Mouse (Mus musculus) kidney, embryonic 16.5 days (tissue): ENCODE results near the gene Nell2. TPM values are rescaled to one million over a fixed set of nuclear protein-coding genes. Genes with fewer than 3 reads are reported as not detected.

ENCODE experiments used
- ATAC-seq: fragments of 200-750 bp; cut with Nextera tagmentation; 2 replicates; pipeline ENCODE4 v1.8.0; 2017; ENCODE audit warnings: moderate TSS enrichment; ENCODE audit not compliant: low FRiP score, low TSS enrichment
- H3K27ac ChIP-seq: fragments of 300-500 bp; sonication (generic); 2 replicates; pipeline ENCODE4 v1.5.1; 2014; ENCODE audit warnings: low read length
- H3K27me3 ChIP-seq: fragments of 300-500 bp; sonication (generic); 2 replicates; pipeline ENCODE4 v1.6.1; 2014; ENCODE audit warnings: low read length, control low read depth, mixed read lengths; ENCODE audit not compliant: insufficient read depth
- H3K36me3 ChIP-seq: fragments of 300-500 bp; sonication (generic); 2 replicates; pipeline ENCODE4 v1.6.1; 2014; ENCODE audit warnings: low read length, control low read depth, mixed read lengths; ENCODE audit not compliant: insufficient read depth
- H3K4me1 ChIP-seq: fragments of 300-500 bp; sonication (generic); 2 replicates; pipeline ENCODE4 v1.6.1; 2014; ENCODE audit warnings: low read length, control low read depth, mixed read lengths; ENCODE audit not compliant: insufficient read depth
- H3K4me2 ChIP-seq: fragments of 300-500 bp; sonication (generic); replicated peaks from 2 replicates; pipeline ENCODE4 v1.6.1; 2014; ENCODE audit warnings: low read depth, low read length
- H3K4me3 ChIP-seq: fragments of 300-500 bp; sonication (generic); 2 replicates; pipeline ENCODE4 v1.5.1; 2014; ENCODE audit warnings: mild to moderate bottlenecking, low read length
- H3K9ac ChIP-seq: fragments of 300-500 bp; sonication (generic); replicated peaks from 2 replicates; pipeline ENCODE4 v1.6.1; 2014; ENCODE audit warnings: low read length
- H3K9me3 ChIP-seq: fragments of 300-500 bp; sonication (generic); 2 replicates; pipeline ENCODE4 v1.6.1; 2016; ENCODE audit warnings: low read length, control low read depth
- WGBS: fragments of 180-500 bp; shearing (Covaris S2); extraction: QIAGEN DNeasy Blood & Tissue Kit; methylation state at CpG from one replicate; pipeline ENCODE4 v1.1.7; 2014; 5-methylcytosine and 5-hydroxymethylcytosine counted together
- polyA plus RNA-seq: library from polyadenylated mRNA; unstranded; fragments of >200 nt; fragmentation: Nextera tagmentation; extraction: Ambion mirVana; gene quantifications from 2 replicates; pipeline ENCODE4 v1.2.1, GENCODE M21; 2015

Nell2 gene
- polyA plus RNA-seq, 1 experiment from 2014 or later, result 13.6 TPM

DNA sequence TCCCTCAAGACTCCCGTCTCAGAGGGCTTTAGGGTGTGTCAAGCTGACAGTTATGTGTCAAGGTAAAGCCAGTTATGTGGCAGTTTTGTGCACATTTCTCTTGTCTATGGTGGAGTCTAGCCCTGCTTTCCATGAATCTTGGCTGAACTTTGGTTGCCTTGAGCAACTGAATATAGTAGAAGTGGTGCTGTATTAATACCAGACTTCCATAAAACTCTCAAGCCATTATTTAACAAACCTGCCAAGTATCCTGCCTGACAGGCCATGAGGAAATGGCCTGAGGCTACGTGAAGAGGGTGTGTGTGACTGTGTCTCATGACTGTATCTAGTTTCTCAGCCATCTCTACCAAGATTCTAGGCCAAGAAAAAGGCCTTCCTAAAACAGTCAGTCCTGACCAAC lies 147.5 kb downstream of the Nell2 start:
- no peaks in the 10 kb centered on the region for H3K4me1 ChIP-seq
- no peak overlapping the region for H3K4me3 ChIP-seq
- H3K27ac ChIP-seq, result no peak overlapping the region
- no peaks in the 10 kb centered on the region for H3K36me3 ChIP-seq
- no peaks in the 10 kb centered on the region for H3K9me3 ChIP-seq
- ATAC-seq, result no peak
- no peak overlapping the region for H3K9ac ChIP-seq
- 57% methylated on average over 2 of the region's 2 CpGs for WGBS
- no peak overlapping the region for H3K4me2 ChIP-seq
- H3K27me3 ChIP-seq, result no peaks in the 10 kb centered on the region

DNA sequence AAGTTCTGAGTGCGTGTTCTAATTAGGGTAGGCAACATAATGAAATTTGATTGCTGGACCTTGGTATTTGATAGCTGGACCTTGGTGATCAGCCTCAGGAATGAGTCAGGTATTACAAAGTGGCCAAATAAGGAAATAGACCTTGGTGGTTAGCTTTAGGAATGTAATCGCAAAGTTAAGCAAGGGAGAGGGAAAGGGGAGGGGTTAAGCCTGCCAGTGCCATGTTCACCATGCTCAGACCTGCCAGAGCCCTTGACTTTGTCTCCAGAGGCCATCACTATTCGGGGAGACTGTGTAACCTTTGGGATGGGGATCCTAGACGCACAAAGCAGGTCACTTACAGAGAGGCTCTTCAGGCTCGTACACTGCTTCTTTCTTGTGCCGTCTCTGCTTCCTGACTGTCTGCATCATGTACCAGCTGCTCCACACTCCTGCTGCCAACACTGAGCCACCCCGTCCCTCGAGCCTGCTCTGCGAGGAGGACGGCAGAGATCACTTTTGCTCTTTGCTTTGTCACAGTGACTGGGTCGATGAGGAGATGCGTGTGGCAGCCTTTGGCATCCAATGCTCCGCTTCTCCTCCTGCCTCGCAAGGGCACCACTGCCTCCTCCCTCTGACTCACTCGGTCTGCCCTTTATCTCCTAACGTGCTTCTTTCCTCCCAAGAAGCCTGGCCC lies 157.5 kb downstream of the Nell2 start:
- Histone ChIP-seq H3K4me3 (no peak overlapping the region), H3K4me2 (no peak overlapping the region), H3K9ac (no peak overlapping the region), H3K9me3 (no peaks in the 10 kb centered on the region), H3K27ac (no peak overlapping the region), H3K36me3 (no peaks in the 10 kb centered on the region), H3K4me1 (no peaks in the 10 kb centered on the region), H3K27me3 (no peaks in the 10 kb centered on the region)
- no peak for ATAC-seq
- 76% methylated on average over 16 of the region's 16 CpGs for WGBS

DNA sequence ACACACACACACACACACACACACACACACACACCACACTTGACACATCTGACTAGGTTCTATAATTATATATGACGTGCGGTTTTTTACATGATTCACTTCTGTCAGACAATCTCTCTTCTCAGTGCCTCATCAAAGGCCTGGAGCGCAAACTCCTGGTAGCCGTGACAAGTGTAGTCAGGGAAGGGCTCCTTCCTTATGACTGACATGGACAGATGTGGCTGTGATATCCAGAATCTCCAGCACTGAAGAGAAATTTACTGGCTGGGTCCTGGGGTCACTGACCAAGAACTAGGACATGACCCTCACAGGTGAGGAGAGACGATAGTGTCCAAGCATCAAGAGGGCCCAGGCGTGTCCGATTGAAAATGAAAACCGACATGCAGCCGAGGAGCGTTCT lies 160.2 kb downstream of the Nell2 start:
- Histone ChIP-seq H3K27me3 (no peaks in the 10 kb centered on the region), H3K4me2 (no peak overlapping the region), H3K27ac (no peak overlapping the region), H3K9me3 (no peaks in the 10 kb centered on the region), H3K36me3 (no peaks in the 10 kb centered on the region), H3K4me3 (no peak overlapping the region), H3K4me1 (no peaks in the 10 kb centered on the region), H3K9ac (no peak overlapping the region)
- ATAC-seq, result no peak
- WGBS, result 88% methylated on average over 10 of the region's 10 CpGs

DNA sequence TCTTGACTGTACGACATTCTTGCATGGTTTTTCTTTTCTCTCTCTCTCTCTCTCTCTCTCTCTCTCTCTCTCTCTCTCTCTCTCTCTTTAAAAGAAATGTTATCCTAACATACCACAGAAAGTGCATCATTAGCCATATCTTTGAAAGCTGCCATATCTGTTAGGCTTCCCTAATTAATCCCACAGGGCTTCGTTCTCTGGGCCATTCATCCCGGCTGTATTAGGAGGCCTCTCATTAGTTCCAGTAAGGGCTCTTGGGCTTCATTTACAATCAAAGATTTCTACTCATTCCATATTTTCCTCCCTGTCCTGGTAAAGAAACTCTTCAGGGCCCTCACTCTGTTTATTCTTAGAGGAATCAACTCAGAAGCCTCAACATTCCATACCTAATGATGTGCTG lies 161.9 kb downstream of the Nell2 start:
- no peak overlapping the region for H3K9ac ChIP-seq
- ATAC-seq, result no peak

DNA sequence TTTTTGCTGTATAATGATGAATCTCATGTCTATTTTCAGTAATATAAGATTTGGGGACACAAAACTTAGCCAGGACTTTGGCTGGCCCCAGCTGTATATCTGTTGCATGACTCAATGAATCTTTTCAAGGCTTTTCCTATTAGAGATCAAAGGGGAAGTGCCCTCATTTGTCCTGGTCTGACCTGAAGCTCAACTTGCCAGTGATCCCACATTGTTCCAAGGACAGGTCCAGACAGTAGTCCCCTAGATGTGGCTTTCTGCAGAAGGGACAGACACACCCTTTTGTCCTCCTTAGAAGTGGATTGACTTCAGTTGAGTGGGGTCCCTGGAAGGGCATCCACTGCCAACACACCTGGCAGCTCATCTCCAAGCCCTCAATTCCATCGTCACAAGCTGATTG lies 173.6 kb downstream of the Nell2 start:
- WGBS, result 80% methylated on average over 1 of the region's 1 CpGs
- ATAC-seq, result no peak
- Histone ChIP-seq H3K9ac (no peak overlapping the region), H3K36me3 (no peaks in the 10 kb centered on the region), H3K4me1 (no peaks in the 10 kb centered on the region), H3K27me3 (no peaks in the 10 kb centered on the region), H3K27ac (no peak overlapping the region), H3K4me3 (no peak overlapping the region), H3K4me2 (no peak overlapping the region), H3K9me3 (0 out of 2 replicates have a peak, but pooled peaks cover 3% of the 10 kb centered on the region)

More for the DNA sequence above, 161.9 kb downstream of the Nell2 start:
- Histone ChIP-seq H3K27ac (no peak overlapping the region), H3K4me1 (no peaks in the 10 kb centered on the region), H3K27me3 (no peaks in the 10 kb centered on the region), H3K36me3 (no peaks in the 10 kb centered on the region), H3K9me3 (no peaks in the 10 kb centered on the region), H3K4me2 (no peak overlapping the region), H3K4me3 (no peak overlapping the region)
- 71% methylated on average over 3 of the region's 3 CpGs for WGBS

DNA sequence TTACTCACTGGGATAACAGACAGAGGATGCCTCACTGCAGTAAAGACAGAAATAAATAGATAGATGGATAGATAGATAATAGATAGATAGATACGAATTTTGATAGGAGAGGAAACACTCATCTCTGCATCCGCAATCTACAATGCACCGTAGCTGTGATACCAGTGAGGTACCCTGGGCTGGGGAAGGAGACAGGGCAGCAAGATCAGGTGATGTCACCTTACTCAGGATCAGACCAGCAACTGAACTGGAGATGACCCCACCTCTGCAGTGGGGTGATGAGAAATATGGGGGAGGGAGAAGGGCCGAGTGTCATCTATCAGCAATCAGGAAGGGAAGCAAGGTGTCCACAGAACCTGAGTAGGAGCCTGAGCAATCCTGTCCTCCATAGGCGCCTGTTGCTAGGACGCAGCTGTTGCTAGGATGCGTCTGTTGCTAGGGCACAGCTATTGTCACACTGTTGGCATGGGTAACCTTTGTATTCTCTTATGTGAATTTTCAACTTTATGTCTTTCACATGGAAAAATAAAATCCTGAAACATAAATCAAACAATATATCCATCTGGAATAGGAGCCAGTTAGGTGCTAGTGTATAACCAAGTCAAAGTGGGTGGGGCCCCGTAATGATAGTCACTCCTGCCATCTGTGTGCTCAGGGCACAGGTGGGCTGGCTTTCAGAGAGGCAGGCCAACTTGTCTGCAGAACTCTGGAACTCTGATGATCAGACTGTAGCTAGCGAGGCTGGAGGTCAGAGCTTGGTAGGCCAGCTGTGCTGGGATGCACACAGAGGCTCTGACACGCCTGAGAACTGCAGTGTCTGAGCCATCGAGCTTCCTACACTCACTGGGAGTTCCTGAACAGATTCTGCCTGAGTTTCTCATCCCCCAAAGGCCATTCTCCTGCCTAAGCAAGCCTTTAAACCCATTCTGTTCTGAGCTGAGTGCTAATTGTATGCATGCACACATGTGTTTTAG lies 193.7 kb downstream of the Nell2 start:
- H3K9ac ChIP-seq, result no peak overlapping the region
- no peak for ATAC-seq
- WGBS, result 88% methylated on average over 11 of the region's 11 CpGs
- no peaks in the 10 kb centered on the region for H3K9me3 ChIP-seq
- no peak overlapping the region for H3K27ac ChIP-seq
- H3K4me1 ChIP-seq, result 0 out of 2 replicates have a peak, but pooled peaks cover 4% of the 10 kb centered on the region
- H3K4me2 ChIP-seq, result no peak overlapping the region
- H3K4me3 ChIP-seq, result no peak overlapping the region
- no peaks in the 10 kb centered on the region for H3K27me3 ChIP-seq
- no peaks in the 10 kb centered on the region for H3K36me3 ChIP-seq

DNA sequence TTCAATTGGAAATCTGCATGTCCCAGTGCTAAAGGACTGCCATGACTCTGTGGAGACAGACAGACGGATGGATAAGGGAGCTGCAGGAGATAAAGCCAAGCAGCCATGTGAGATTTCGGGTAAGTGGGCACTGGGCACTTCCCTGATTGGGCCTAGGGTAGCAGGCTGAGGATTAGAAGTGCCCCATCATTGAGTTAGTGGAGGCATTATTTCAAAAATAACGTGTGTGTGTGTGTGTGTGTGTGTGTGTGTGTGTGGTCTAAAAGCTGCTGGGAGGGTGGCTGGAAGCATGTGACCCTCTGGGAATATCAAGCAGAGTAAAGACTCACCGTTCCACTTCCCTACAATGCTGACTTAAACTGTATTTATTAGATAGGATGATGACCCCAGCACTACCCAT lies 195.1 kb downstream of the Nell2 start:
- WGBS, result 70% methylated on average over 4 of the region's 4 CpGs
- no peak for ATAC-seq
- H3K4me1 ChIP-seq, result 0 out of 2 replicates have a peak, but pooled peaks cover 4% of the 10 kb centered on the region
- H3K27ac ChIP-seq, result no peak overlapping the region
- H3K36me3 ChIP-seq, result no peaks in the 10 kb centered on the region
- no peak overlapping the region for H3K4me2 ChIP-seq
- H3K4me3 ChIP-seq, result no peak overlapping the region
- no peaks in the 10 kb centered on the region for H3K9me3 ChIP-seq
- no peaks in the 10 kb centered on the region for H3K27me3 ChIP-seq
- no peak overlapping the region for H3K9ac ChIP-seq

DNA sequence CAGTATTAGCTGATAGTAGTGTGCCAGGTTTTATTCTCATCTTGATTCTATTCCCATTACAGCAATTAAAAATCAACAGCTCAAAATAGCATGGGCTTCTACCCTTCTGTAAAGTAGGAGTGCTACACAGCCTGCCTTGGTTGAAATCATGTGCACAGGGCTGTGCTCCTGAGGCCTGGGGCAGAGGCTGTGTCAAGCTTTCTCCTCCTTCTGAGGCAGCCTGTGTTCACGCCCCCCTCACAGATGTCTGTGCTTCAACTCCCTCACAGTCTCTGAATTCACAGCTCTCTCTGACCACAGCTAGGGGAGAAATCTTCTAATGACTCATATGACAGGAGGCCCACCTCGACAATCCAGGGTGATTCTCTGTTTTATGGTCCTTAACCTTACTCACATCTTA lies 197.4 kb downstream of the Nell2 start:
- ATAC-seq, result no peak
- Histone ChIP-seq H3K9me3 (no peaks in the 10 kb centered on the region), H3K27ac (no peak overlapping the region), H3K9ac (no peak overlapping the region), H3K4me1 (0 out of 2 replicates have a peak, but pooled peaks cover 4% of the 10 kb centered on the region), H3K27me3 (no peaks in the 10 kb centered on the region), H3K36me3 (no peaks in the 10 kb centered on the region), H3K4me2 (no peak overlapping the region), H3K4me3 (no peak overlapping the region)
- 30% methylated on average over 2 of the region's 2 CpGs for WGBS

DNA sequence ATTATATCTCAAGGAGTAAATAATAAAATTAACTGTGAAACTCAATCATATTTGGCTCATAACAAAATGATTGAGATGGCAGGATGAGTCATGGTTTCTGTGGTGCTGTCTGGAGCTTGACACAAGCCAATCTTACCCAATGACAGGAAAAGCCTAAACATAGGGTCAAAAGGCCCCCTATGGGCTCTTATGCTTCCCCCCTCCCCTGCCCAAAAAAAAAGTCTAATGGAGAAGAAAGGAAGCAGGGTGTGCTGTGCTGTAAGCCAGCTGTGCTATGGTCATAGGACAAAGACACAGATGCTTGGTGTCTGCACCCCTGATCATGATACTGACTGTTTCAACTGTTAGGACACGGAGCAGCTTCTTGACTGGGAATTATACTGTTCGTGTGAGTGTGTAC lies 205.6 kb downstream of the Nell2 start:
- Histone ChIP-seq H3K4me2 (no peak overlapping the region), H3K27me3 (no peaks in the 10 kb centered on the region), H3K27ac (no peak overlapping the region), H3K9ac (no peak overlapping the region), H3K4me3 (no peak overlapping the region), H3K9me3 (no peaks in the 10 kb centered on the region), H3K4me1 (no peaks in the 10 kb centered on the region), H3K36me3 (no peaks in the 10 kb centered on the region)
- 96% methylated on average over 2 of the region's 2 CpGs for WGBS
- no peak for ATAC-seq

DNA sequence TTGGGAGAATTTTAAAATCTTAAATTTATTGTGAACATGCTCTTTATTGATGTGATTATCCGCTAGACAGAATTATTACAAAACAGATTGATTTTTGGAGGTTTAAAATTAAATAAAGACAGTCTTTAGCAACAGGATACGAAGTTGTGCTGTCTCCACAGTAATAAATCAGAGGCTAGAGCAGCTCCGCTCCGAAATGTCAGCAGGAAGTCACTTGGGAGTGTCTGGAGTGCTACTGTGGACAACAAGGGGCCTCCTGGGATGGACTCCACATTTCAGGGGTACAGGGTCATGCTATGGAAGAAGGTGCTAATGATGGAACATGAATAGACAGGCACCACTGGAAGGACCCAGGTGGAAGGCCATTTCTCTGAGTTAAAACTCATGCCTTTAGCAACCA lies 211.7 kb downstream of the Nell2 start:
- 28% methylated on average over 4 of the region's 4 CpGs for WGBS
- Histone ChIP-seq H3K27ac (no peak overlapping the region), H3K27me3 (no peaks in the 10 kb centered on the region)

More for the DNA sequence above, 211.7 kb downstream of the Nell2 start:
- H3K4me3 ChIP-seq, result no peak overlapping the region
- no peaks in the 10 kb centered on the region for H3K36me3 ChIP-seq
- no peak for ATAC-seq
- peaks cover 10% of the 10 kb centered on the region for H3K4me1 ChIP-seq
- no peaks in the 10 kb centered on the region for H3K9me3 ChIP-seq
- H3K9ac ChIP-seq, result no peak overlapping the region
- H3K4me2 ChIP-seq, result no peak overlapping the region
